Mouse (Mus musculus) myocyte (in vitro differentiated cells): ENCODE data around the gene Cxcr4.

ENCODE experiments used
- CEBPB ChIP-seq: IDR thresholded peaks from 2 replicates; pipeline ENCODE4 v1.6.1; 2011; ENCODE audit warnings: mild to moderate bottlenecking, moderate library complexity; ENCODE audit not compliant: poor library complexity, insufficient read depth, severe bottlenecking
- E2F4 ChIP-seq: IDR thresholded peaks from one replicate; pipeline ENCODE4 v1.6.1; 2011; ENCODE audit warnings: mild to moderate bottlenecking, control low read depth, moderate library complexity; ENCODE audit not compliant: insufficient read depth
- MAX ChIP-seq: IDR thresholded peaks from one replicate; pipeline ENCODE4 v1.6.1; 2011; ENCODE audit warnings: low read depth, mild to moderate bottlenecking, control low read depth
- MYOD1 ChIP-seq, 3 experiments: IDR thresholded peaks; one replicate each; pipeline ENCODE4 v1.6.1; 2011; ENCODE audit warnings: control low read depth in 2 of 3, low read depth in 2 of 3, mild to moderate bottlenecking in 2 of 3, moderate library complexity in 1 of 3; ENCODE audit not compliant: insufficient read length in 2 of 3, control insufficient read depth in 1 of 3
- MYOG ChIP-seq, 3 experiments: IDR thresholded peaks; one replicate each; pipeline ENCODE4 v1.6.1; 2011; ENCODE audit warnings: control low read depth in 2 of 3, low read depth in 2 of 3, mild to moderate bottlenecking in 2 of 3; ENCODE audit not compliant: insufficient read length in 2 of 3, control insufficient read depth in 1 of 3, insufficient read depth in 1 of 3
- POLR2A ChIP-seq: IDR thresholded peaks from one replicate; pipeline ENCODE4 v1.6.1; 2011; ENCODE audit warnings: low read depth, mild to moderate bottlenecking, control low read depth, moderate library complexity; ENCODE audit not compliant: insufficient read length
- POLR2AphosphoS2 ChIP-seq: IDR thresholded peaks from one replicate; pipeline ENCODE4 v1.6.1; 2011; ENCODE audit warnings: low read depth, control low read depth; ENCODE audit not compliant: insufficient read length
- SRF ChIP-seq: IDR thresholded peaks from one replicate; pipeline ENCODE4 v1.6.1; 2011; ENCODE audit warnings: low read depth; ENCODE audit not compliant: control insufficient read depth, insufficient read length
- TCF12 ChIP-seq: IDR thresholded peaks from one replicate; pipeline ENCODE4 v1.6.1; 2011; ENCODE audit warnings: mild to moderate bottlenecking, control low read depth; ENCODE audit not compliant: poor library complexity, insufficient read depth, severe bottlenecking
- TCF3 ChIP-seq: IDR thresholded peaks from one replicate; pipeline ENCODE4 v1.6.1; 2011; ENCODE audit warnings: low read depth, control low read depth; ENCODE audit not compliant: insufficient read length
- USF1 ChIP-seq: IDR thresholded peaks from one replicate; pipeline ENCODE4 v1.6.1; 2011; ENCODE audit warnings: low read depth, mild to moderate bottlenecking, control low read depth, moderate library complexity

DNA sequence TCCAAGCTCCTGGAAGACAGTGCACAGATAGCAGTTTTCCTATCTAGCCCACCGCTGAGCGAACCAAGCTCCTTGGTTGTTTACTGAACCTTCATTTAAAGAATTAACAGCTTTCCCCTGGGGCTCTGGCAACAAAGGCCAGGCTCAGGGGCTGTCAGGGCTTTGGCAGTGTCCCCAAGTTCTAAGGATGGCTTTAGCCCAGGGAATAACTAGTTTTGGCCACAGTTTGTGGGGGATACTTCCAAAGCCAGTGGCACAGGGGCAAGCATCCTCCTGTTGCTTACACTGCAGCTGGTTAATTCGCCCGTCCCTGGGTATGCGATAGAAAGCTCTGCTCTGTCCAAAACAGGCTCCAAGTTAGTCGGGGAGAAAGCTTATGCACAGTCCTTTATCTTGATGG lies 3.4 kb upstream of the Cxcr4 start:
- no peak for TF ChIP-seq MAX
- no peak for TF ChIP-seq CEBPB
- TF ChIP-seq USF1 = no peak
- no peak for TF ChIP-seq TCF12
- TF ChIP-seq TCF3 = no peak
- no peak for TF ChIP-seq POLR2A
- TF ChIP-seq E2F4 = no peak
- TF ChIP-seq MYOD1 (IDR thresholded peaks at IDR 0.05; ENCODE audit: control insufficient read depth in 1 of 3, insufficient read length in 2 of 3, low read depth in 2 of 3) = no peak
- TF ChIP-seq MYOG (IDR thresholded peaks at IDR 0.05; ENCODE audit: control insufficient read depth in 1 of 3, insufficient read depth in 1 of 3, insufficient read length in 2 of 3, low read depth in 2 of 3) = no peak
- no peak for TF ChIP-seq SRF
- TF ChIP-seq POLR2AphosphoS2 = no peak
